Mouse (Mus musculus): Measurements from ENCODE around the gene Rbm38. TPM values are rescaled to one million over a fixed set of nuclear protein-coding genes. Genes with fewer than 3 reads are reported as not detected.

Rbm38 gene
- polyA plus RNA-seq, 1 experiment: 596 TPM

DNA sequence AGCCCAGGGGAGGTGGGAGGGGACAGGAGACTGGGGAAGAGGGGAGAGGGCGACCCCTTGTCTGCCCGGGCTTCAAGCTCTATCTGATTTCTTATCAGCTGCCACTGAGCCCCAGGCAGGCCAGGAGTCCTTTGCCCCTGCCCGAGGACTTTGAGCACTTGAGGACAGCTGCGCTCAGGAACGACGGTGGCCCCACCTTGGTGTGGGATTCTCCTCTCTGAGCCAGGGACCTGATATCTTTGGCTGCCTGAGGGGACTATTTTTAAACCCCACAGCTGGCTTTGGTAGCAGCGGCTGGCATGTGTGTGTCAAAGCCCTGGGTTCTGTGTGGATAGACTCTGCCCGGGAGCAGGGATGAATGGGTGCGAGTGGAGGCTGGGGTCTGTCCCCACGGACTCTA lies 37.3 kb downstream of the Rbm38 start:
- no peak for TF ChIP-seq GATA1 (IDR thresholded peaks at IDR 0.05; ENCODE audit: low read length)

GRCm38 (mm10) chr2:173058263-173058662 lies 38.0 kb downstream of the Rbm38 start:
- no peak for TF ChIP-seq GATA1 (IDR thresholded peaks at IDR 0.05; ENCODE audit: low read length)

GRCm38 (mm10) chr2:173060450-173060849 lies 40.2 kb downstream of the Rbm38 start:
- no peak for TF ChIP-seq GATA1 (IDR thresholded peaks at IDR 0.05; ENCODE audit: low read length)

GRCm38 (mm10) chr2:173061443-173062351 lies 41.4 kb downstream of the Rbm38 start:
- TF ChIP-seq GATA1 (IDR thresholded peaks at IDR 0.05; ENCODE audit: low read length): no peak

DNA sequence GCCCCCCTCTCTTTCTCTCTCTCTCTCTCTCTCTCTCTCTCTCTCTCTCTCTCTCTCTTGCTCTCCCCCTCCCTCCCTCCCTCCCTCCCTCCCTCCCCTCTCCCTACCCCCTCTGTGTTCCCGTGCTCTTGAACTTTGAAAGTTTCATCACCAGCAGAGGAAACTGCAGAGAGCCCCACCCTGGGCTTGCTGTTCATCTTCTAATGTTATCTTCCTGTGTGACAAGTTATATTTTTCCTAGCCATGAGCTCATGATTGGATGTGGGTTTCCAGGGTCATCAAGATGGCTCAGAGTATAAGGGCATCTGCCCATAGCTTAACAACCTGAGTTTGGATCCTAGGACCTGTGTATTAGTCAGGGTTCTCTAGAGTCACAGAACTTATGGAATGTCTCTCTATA lies 42.9 kb downstream of the Rbm38 start:
- no peak for TF ChIP-seq GATA1 (IDR thresholded peaks at IDR 0.05; ENCODE audit: low read length)

GRCm38 (mm10) chr2:173064864-173065263 lies 44.6 kb downstream of the Rbm38 start:
- TF ChIP-seq GATA1 (IDR thresholded peaks at IDR 0.05; ENCODE audit: low read length): no peak

DNA sequence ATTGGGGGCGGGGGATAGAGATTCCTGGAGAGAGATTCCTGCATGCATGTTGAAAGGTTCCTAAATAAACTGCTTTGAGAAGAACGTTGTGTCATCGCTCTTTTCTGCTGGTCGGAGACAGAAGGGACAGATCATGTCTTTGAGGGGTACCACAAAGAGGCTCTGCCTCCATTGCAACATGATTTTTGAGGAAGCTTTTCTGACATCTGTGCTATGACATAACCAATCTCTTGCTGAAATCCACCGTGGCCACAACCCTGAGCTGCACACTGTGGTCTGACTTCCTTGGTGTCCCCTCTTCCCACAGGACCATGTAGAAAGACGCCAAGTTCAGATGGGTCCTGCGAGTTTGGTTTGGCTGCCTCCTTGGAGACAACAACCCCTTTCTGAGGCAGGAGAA lies 52.6 kb downstream of the Rbm38 start:
- no peak for TF ChIP-seq GATA1 (IDR thresholded peaks at IDR 0.05; ENCODE audit: low read length)

GRCm38 (mm10) chr2:173073666-173074065 lies 53.4 kb downstream of the Rbm38 start:
- TF ChIP-seq GATA1 (IDR thresholded peaks at IDR 0.05; ENCODE audit: low read length): no peak

- TF ChIP-seq GATA1 (IDR thresholded peaks at IDR 0.05; ENCODE audit: low read length): no peak
Measured at GRCm38 (mm10) chr2:173076921-173077320, 56.6 kb downstream of the Rbm38 start.

DNA sequence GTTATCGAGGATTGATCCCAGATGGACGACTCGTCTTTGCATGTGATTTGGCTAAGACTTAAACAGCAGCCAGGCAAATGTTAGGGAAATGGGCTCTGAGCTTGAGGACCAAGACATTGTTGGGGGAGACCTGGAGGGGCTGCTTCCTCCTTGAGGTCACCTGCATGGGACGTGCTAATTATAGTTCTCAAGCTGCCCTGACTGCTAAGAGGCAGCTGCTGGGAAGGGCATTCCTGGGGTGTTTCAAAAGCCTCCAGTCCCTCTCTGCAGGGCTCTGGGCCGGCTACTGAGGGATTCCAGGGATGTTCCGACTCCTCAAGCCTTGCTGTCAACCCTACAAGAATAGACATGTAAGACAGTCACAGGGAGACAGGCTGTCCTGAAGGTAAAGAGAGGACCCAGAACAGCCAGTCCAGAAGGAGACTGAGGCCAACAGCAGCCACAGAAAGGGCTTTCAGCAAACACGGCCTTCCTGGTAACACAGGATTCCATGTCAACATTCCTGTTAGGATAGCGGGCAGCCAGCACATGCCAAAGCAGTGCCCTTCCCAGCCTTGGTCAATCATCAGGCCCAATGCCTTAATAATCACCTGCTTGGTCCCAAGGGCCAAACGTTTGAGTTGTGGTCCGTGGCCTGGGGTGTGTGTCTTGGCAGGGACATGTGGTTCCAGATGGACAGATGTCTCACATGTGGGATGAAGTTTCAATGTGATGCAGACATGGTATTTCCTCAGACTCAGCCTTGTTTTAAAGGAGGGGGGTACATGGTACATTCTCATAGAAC lies 59.7 kb downstream of the Rbm38 start:
- no peak for TF ChIP-seq GATA1 (IDR thresholded peaks at IDR 0.05; ENCODE audit: low read length)

DNA sequence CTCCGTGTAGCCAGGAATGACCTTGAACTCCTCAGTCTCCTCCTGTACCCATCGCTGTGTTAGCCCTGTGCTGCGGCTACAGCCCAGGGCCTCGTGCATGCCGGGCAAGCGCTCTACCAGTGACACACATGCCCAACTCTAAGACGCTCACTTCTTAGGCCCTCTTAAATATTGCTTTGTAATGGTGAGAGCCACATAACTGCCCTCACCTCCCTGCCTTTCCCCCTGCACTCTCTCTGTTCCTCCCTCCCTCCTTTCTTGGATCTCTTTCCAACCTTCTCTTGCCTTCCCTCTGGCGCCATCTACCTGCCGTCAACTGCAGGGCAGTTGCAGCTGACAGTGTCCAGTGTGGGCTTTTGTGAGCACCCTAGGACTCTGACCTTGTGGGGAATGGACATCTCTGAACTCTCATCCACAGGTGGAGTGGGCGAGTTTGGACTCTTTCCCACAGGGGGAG lies 60.5 kb downstream of the Rbm38 start:
- no peak for TF ChIP-seq GATA1 (IDR thresholded peaks at IDR 0.05; ENCODE audit: low read length)

GRCm38 (mm10) chr2:173082706-173083105 lies 62.4 kb downstream of the Rbm38 start:
- no peak for TF ChIP-seq GATA1 (IDR thresholded peaks at IDR 0.05; ENCODE audit: low read length)

GRCm38 (mm10) chr2:173083106-173083505 lies 62.8 kb downstream of the Rbm38 start:
- TF ChIP-seq GATA1 (IDR thresholded peaks at IDR 0.05; ENCODE audit: low read length): no peak

- no peak for TF ChIP-seq GATA1 (IDR thresholded peaks at IDR 0.05; ENCODE audit: low read length)
Measured at GRCm38 (mm10) chr2:173083712-173084475, 63.6 kb downstream of the Rbm38 start.

Other genes starting within 250 kb of the Rbm38 start
- not detected in 2 replicates for gene Bmp7, start 80.2 kb upstream of the Rbm38 start, polyA plus RNA-seq (2012)
- not detected in 2 replicates for gene Spo11, start 42.8 kb upstream of the Rbm38 start, polyA plus RNA-seq (2012)
- gene Rae1, start 20.4 kb upstream of the Rbm38 start, polyA plus RNA-seq (2012): 55.1 and 77.0 TPM in 2 replicates
- gene Ctcfl, start 99.0 kb downstream of the Rbm38 start, polyA plus RNA-seq (2012): not detected in 2 replicates
- gene Pck1, start 132.6 kb downstream of the Rbm38 start, polyA plus RNA-seq (2012): not detected in 2 replicates
- not detected in 2 replicates for gene Zbp1, start 198.4 kb downstream of the Rbm38 start, polyA plus RNA-seq (2012)

Data from G1E-ER4 (cell line).